Mouse (Mus musculus): ENCODE measurements around the gene Ddah1. TPM values are rescaled to one million over a fixed set of nuclear protein-coding genes. Genes with fewer than 3 reads are reported as not detected.

Gene Ddah1
- total RNA-seq, 1 experiment from 2014 or later, result 8.3 TPM

GRCm38 (mm10) chr3:145816807-145817206 lies 58.3 kb downstream of the Ddah1 start:
- DNase-seq, result peak; percentile 31

- no peak for DNase-seq
Observed at GRCm38 (mm10) chr3:145817276-145817675, 58.8 kb downstream of the Ddah1 start.

DNA sequence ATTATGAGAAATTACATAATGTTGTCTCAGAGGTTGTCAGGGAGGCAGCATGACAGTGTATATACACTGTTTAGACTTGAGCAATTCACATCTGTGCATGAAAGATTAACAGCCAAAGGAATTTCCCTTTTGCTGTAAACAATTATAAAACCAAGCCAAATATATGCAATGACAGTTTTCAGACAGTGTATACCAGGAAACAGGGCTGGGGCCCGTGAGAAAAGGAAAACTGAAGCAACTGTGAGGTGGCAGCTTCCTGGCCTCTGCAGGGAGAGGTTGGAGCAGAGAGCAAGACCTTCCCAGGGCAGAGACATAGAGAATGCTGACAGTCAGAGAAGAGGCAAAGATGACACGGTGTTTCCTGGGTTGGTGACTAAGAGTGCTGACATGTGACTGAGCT lies 62.0 kb downstream of the Ddah1 start:
- DNase-seq, result no peak

GRCm38 (mm10) chr3:145820938-145821337 lies 62.5 kb downstream of the Ddah1 start:
- DNase-seq, result no peak

- no peak for DNase-seq
Observed at GRCm38 (mm10) chr3:145822201-145822600, 63.7 kb downstream of the Ddah1 start.

GRCm38 (mm10) chr3:145823661-145824060 lies 65.2 kb downstream of the Ddah1 start:
- no peak for DNase-seq

GRCm38 (mm10) chr3:145825416-145826055 lies 67.1 kb downstream of the Ddah1 start:
- no peak for DNase-seq

- DNase-seq, result peak; percentile 65
Observed at GRCm38 (mm10) chr3:145827191-145828045, 68.9 kb downstream of the Ddah1 start.

DNA sequence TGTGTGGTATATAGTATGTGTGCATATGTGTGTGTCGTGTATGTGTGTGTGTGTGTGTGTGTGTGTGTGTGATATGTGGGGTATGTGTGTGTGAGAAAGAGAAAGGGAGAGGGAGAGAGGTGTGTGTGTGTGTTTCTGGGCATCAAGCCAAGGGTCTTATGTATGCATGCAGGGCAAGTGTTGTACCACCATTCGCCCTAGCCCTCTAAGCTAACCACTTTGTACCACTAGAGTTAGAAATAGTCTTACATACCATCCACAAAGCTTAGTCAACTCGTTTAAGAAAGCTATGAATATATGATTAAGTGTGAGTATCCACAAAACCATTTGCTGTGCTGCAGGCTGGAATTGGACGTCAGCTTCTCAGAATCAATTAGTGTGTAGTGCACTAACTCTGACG lies 70.4 kb downstream of the Ddah1 start:
- no peak for DNase-seq

GRCm38 (mm10) chr3:145833948-145834538 lies 75.6 kb downstream of the Ddah1 start:
- no peak for DNase-seq

DNA sequence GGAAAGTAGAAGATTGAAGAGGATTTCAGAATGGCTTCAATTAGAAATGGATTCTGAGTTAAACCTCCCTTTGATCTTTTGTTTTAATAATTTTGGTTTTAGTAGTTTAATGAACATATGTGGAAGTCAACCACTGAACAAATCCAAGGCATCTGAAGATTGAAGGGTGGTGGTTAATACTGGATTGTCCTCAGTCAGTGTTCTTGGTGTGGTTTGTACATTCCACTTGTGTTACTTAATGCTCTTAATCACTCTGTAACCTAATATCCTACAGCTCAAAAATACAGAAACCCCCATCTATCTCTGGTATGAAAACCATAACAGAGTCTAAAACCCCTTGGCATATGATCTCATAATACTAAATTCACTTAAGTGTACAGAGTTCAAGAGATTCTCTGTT lies 79.8 kb downstream of the Ddah1 start:
- DNase-seq, result no peak

- DNase-seq, result no peak
Observed at GRCm38 (mm10) chr3:145841961-145842710, 83.7 kb downstream of the Ddah1 start.

DNA sequence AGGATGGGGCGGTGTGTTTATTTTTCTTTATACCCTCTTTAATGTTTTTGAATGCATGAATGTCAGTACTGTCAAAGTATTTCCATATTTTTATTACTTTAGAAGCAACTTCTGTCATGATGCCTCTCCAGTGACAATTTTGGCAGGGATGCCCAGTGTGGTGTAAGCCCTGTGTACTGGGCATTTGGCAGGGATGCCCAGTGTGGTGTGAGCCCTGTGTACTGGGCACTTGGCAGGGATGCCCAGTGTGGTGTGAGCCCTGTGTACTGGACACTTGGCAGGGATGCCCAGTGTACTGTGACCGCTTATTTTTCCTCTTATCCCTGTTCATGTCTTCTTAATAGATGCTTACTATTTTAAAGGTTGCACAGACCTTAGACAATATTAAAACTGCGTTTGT lies 85.4 kb downstream of the Ddah1 start:
- DNase-seq, result peak; percentile 19

DNA sequence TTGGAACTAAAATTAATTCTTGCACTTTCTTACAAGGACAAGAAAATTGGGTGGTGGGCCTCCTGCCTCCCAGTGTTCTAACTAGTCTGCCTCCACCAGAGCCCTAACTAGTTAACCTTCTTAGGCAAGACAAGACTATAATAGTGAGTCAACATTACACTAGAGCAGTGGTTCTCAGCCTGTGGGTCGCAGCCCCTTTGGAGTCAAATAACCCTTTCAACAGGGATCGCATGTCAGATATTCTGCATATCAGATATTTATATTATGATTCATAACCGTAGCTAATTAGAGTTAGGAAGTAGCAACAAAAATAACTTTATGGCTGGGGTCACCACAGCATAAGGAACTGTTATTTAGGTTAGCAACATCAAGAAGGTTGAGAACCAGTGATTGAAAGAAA lies 86.4 kb downstream of the Ddah1 start:
- no peak for DNase-seq

DNA sequence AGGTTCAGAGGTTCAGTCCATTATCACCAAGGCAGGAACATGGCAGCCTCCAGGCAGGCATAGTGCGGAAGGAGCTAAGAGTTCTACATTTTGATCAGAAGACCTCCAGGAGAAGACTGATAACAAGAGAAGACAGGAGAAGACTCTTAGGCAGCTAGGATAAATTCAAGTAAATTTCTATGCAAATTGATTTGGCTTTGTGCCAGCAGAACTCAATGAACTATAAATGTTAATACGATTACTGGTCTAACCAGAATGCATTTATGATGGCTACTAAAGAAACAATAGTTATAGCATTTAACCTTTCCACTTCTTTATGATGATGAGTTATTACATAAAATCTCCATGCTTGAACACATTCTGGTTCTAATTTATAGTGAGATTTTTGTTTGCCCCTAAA lies 87.8 kb downstream of the Ddah1 start:
- no peak for DNase-seq

GRCm38 (mm10) chr3:145852041-145852440 lies 93.6 kb downstream of the Ddah1 start:
- DNase-seq, result no peak

- DNase-seq, result no peak
Observed at GRCm38 (mm10) chr3:145852800-145853199, 94.3 kb downstream of the Ddah1 start.

GRCm38 (mm10) chr3:145853713-145854112 lies 95.2 kb downstream of the Ddah1 start:
- no peak for DNase-seq

- DNase-seq, result no peak
Observed at GRCm38 (mm10) chr3:145854427-145854826, 96.0 kb downstream of the Ddah1 start.

DNA sequence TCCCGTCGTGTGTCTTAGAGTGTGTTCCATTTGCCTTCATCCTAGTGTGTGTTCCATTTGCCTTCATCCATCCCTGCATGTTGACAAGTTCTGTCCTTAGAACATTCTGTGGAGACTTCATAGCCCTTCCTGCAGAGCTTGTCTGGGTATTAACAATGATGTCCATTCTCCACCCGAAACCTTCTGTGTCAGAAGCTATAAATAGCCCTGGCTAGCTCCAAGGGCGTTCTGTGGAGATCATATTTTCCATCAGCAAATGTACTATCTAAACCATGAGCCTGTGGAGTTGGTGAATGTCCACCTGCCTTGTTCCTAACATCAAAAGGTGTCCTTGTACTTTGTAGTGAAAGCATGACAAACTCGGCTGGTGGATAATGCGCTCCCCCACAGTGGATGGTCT lies 96.8 kb downstream of the Ddah1 start:
- no peak for DNase-seq

DNA sequence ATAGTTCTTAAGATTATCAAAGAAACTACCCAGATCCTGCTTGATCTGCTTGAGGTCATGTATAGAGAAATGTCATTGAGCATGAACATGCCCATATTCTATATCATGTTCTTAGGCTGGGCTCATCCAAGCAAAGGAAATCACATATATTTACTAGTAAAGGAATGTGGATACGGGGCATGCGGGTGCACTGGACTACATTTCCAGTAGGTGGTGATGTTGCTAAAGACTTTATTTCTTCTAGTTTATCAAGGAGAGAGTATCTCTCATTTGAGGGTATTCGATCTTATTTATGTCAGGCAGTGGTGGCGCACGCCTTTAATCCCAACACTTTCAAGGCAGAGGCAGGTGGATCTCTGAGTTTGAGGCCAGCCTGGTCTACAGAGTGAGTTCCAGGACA lies 99.9 kb downstream of the Ddah1 start:
- no peak for DNase-seq

DNA sequence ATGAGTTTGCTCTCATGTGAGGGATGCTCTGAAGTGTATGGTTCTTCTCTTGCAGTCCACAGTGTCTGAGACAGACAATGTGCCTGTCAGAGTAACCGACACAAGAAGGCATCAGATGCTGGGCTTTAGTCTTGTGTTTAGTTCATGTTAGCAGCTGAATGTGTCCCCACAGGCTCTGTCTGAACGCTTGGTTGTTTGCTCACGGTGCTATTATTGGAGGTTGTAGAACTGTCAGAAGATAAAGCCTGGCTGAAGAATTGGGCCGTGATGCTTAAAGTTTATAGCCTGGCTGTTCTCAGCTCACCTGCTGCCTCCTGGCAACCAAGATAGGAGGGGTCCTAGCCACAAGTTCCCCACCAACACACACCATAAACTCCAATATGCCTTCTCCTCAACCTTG lies 104.0 kb downstream of the Ddah1 start:
- no peak for DNase-seq

Measured in adrenal gland, postnatal 14 days (tissue).